Mouse (Mus musculus): ENCODE measurements around the gene Bub1b. TPM values are rescaled to one million over a fixed set of nuclear protein-coding genes. Genes with fewer than 3 reads are reported as not detected.
"Not testable (repeated sequence)": the region's sequence is repeated elsewhere in the genome, so short reads cannot be mapped to it uniquely, and the experiment has no call there.

The Bub1b gene
- total RNA-seq, 2 experiments from 2014 or later: 42.7 to 126 TPM

DNA sequence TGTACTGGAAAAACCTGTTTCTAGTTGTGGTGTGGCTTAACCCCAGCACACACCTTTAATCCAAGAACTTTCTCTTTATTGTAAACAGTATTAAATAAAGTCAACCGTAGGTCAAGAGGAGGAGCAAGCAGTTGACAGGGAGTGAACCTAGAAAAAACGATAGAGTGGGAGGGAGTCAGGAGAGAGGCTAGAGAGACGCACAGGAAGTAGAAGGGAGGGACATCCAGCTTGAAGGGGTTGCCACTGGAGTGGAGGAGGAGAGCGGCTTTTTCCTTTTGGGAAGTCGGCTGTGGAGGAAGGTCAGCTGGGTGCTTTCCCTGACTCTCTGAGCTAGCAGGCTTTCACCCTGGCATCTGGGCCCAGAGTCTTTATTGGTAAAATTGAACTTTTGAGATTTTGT lies 9.0 kb downstream of the Bub1b start:
- ATAC-seq (replicated peaks; ENCODE audit: poor library complexity): no peak

DNA sequence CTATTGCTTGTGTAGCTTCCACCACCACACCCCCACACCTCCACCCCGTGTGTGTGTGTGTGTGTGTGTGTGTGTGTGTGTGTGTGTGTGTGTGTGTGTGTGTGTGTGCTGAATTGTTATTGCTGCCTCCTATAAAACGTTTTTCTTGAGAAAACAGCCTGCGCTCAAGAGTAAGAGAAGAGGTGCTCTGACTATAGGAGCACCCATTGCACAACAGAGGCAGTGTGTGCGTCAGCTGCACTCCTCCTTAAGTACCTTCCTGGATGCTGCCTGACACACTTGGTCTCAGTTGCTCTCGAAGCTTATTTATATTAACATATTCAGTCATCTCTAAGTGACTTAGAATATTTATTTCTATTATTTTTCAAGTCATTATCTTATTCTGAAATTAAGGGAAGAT lies 20.0 kb downstream of the Bub1b start:
- ATAC-seq (replicated peaks; ENCODE audit: poor library complexity): no peak

DNA sequence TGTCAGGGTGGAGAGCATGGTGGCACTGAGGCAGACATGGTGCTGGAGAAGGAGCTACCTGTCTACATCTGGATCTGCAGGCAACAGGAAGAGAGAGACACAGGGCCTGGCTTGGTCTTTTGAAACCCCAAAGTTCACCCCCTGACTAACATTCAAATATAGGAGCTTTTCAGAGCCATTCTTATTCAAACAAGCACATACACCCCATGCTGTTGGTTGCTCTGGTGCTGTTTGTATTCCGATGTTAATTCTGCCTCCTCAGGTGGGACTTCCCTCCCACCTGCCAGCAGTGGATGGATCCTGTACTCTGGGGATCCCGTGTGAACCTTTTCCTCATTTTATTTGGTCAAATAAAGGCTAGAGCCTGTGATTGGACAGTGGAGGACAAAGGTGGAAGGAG lies 22.1 kb downstream of the Bub1b start:
- no peak for ATAC-seq (replicated peaks; ENCODE audit: poor library complexity)

DNA sequence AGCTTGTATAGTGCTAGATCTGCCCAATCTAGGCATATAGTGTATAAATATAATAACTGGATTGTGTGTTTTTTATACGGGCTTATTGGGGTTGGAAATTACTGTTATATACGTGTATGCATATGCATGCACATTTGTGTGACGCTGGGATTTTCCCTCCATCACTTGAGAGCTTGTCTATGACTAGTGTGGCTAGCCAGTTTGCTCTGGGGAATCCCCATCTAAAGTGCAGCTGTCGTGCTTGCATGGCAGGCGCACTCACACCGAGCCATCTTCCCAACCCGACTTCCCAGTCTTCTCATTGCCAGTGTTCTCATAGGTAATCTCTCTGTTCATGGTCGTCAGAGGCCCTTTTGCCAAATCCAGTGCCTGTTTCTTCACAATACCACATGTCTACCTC lies 22.6 kb downstream of the Bub1b start:
- no peak for ATAC-seq (replicated peaks; ENCODE audit: poor library complexity)

DNA sequence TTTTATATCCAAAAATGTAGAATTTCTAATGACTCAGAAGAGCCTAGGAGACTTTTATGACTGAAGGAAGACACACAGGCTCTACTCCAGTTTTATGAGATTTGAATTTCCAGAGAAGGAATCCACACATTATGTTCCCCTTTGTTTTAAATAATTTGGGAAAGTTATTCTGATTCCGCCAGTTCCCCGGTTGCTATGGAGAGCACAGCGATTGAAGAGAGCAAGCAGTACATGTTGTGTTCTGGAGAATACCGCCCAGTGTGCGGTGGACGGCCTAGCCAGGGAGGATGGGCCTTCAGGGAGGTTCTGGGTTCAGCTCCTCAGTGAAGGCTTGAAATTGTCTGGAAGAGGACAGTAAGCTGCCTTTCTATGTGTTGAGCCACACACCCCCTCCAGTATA lies 31.3 kb downstream of the Bub1b start:
- ATAC-seq (replicated peaks; ENCODE audit: poor library complexity): no peak

DNA sequence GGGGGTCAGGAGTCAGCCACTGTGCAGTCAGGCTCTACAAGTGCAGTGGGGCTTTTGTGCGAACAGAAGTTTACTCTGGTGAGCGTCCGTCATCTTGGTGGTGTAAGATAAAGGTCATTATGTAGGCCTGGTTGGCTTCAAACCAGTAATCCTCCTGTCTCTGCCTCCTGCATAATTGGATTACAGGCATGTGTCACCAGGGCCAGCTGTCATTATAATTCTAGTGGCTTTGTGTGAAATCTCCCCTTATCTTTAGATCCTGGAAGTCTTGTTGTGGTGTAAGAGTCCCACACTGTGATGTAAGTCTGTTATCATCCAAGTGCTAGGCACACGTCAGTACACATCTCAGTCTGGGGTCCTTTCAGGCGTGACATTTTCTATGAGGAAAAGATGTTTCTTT lies 35.4 kb downstream of the Bub1b start:
- ATAC-seq (replicated peaks; ENCODE audit: poor library complexity): no peak

DNA sequence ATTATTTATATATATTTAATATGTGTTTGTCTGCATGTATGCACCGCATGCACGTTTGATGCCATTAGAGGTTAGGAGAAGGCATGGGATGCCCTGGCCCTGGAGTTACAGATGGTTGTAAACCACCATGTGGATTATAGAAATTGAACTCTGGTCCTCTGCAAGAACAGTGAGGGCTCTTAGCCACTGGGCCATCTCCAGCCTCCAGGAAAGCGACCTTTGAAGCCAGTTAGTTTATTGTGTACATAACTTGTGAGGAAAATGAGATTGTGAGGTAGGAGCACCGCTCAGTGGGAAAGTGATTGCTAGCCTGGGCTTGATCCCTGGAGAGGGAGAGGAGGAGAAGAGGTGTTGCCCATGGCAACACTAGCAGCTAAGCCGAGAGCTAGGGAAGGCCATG lies 39.2 kb downstream of the Bub1b start:
- ATAC-seq (replicated peaks; ENCODE audit: poor library complexity): no peak

DNA sequence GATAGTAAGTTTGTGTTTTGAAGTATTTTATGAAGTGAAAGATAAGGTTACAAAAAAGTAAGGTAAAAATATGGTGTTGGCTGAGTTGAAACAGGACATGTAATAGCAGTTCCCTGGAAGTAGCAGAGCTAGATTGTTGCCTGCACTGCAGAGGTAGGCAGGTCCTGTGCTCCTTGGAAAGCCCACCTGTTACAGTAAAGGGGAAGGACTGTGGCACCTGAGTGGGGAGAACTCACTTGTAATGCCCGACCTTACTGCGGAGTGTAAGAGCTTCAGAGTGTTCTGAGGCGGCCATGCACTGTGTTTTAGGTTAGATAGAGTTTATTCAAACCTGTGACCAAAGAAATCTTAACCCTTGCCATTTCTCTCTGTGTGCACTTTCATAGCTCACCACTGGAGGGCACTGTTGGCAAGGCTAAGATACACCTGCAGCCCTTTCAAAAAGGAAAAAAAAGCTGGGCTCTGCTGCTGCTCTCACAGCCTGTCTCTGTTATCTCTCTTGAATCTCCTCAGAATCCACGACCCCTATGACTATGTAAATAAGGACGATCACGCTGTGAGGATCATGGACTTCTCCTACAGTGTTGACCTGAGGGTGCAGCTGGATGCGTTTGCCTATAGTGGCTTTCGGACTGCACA lies 40.0 kb downstream of the Bub1b start:
- peak; percentile 97 for ATAC-seq (replicated peaks; ENCODE audit: poor library complexity)

DNA sequence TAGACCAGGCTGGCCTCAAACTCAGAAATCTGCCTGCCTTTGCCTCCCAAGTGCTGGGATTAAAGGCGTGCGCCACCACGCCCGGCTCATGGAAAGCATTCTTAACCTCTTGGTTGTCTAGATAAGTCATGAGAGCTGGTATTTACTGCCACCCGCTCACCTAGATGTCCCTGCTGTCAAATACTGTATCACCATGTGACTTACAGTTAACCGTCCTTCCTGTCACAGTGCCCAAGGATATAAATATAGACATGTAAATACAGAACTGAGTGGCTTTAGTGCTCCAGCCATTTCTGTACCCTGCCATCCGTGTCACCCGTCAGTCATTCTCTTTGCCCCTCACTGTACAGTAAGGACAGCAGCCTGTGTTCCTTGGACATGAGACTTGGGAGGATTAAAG lies 40.7 kb downstream of the Bub1b start:
- ATAC-seq (replicated peaks; ENCODE audit: poor library complexity): no peak

DNA sequence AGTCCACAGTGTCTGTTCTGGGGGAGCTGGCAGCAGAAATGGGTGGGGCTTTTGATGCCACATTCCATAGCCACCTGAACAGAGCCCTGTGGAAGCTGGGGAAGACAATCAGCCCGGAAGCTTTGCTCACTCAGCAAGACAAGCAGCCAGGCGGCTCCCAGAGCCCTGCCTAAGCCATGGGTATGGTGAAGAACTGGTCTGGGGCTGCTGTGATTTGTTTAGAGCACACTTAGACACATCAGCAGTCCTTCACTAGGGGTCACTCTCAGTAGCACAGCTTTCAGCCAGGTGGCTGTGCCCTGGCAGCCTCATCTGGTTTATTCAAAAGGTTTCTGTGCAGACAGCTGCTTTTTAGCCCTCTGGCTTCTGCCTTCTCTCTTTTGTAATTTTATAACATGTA lies 43.1 kb downstream of the Bub1b start:
- ATAC-seq (replicated peaks; ENCODE audit: poor library complexity): no peak

DNA sequence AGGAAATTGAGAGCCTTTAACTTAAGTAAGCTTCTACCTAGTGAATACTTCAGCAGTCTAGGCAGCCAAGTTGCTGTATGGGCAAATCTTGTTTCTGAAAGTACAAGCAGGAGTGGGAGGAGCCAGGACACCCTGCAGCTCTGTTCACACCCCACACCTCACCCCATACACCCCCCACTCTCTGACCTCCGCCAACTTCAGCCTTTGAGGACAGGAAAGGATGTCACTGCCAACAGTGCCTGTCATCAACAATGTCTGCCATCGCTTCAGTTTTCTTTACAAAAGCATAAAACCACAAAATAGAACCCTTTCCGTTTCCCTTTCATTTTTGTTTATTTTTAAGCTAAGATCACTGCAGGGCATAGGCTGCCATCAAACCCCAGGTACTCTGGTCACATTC lies 44.4 kb downstream of the Bub1b start:
- ATAC-seq (replicated peaks; ENCODE audit: poor library complexity): 0 out of 2 replicates have a peak, but pooled peaks have one; percentile 10

DNA sequence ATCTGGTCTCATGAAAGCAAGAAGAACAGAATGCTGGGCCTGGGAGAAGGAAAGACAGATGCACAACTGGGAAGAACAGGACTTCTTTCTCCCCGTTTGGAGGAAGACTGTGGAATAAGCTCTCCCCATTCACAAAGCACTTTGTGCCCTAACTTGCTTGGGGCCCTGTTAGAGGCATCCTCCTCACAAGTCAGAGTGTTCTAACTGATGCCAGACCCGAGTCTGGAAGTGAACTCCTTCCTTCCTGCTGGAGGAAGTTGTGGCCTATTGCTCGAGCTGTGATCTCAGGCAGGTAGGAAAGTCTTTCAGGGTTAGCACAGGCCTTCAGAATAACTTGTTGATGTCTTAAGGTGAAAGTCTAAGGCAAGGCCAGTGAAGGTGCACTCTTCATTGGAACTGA lies 44.9 kb downstream of the Bub1b start:
- no peak for ATAC-seq (replicated peaks; ENCODE audit: poor library complexity)

DNA sequence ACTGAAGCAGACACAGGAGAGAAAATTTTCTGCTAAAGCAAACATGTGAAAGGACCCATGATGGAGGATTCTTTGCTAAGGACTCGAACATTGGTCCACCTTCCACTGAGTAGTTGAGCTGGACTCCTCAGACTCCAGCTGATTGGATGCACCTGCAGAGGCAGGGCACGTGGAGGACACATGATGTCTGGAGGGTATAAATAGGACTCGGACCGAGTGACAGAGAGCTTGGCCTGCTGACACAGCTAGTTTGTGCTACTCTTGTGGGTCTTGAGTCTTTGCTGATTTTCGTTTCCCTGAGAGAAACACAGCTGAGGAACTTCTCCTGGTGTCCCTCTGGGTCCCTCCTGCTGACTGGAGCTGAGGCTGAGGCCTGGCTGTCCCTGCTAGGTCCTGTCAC lies 48.7 kb downstream of the Bub1b start:
- no peak for ATAC-seq (replicated peaks; ENCODE audit: poor library complexity)

DNA sequence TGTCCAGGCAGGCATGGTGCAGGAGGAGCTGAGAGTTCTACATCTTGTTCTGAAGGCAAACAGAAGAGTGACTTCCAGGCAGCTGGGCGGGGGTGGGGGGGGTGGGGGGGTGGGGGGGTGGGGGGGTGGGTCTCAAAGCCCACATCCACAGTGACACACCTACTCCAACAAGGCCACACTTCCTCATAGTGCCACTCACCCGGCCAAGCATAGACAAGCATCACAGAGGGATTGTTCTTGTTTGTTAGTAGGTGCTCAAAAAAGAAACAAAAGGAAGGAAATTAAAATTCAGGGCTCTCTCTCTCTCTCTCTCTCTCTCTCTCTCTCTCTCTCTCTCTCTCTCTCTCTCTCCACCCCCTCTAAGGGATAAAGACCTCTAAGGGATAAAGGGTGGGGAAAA lies 52.7 kb downstream of the Bub1b start:
- ATAC-seq (replicated peaks; ENCODE audit: poor library complexity): not testable (repeated sequence)

DNA sequence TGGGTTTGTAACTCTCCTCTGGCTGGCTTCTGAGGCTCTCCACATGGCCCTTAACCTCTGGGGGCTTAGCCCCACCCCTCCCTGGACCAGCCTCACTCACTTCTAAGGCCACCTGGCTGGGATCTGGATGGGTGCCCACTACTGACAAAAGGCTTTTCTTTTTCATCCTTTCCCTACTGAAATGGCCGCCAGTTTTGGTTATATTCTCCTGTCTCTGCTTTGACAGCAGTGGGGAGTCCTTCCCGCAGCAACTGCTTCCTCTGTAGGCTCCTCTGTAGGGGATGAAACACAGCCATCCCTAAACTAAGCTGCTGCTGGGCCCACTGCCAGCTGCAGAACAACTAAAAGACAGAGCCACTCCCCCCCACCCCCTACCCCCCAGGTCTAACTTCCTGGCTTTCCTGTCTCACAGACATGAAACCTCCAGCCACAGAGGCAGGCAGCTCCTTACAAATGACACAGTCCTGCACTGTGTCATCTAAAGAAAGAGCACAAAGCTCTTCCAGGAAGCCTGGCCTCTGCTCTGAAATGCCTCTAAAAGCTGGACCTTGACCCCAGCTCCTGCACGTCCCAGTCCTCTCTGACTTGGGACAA lies 58.8 kb downstream of the Bub1b start:
- no peak for ATAC-seq (replicated peaks; ENCODE audit: poor library complexity)

DNA sequence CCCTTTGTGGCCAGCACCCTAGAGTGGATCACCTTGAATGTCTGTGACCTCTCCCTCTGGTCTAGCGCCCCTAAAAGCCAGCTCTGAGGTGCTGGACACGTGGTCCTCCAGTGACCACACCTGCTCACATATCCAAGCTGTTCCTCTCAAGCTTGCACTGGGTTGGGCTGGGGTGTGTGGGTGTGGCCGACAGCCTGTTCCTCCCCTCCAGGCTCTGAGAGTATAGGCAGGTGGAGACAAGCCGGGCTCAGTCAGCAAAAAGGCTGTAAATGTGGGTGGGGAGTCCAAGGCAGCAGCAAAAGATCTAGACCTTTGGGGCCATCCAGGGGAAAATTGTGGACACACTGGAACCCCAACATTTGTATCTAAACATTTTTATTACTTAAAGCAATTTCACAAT lies 60.4 kb downstream of the Bub1b start:
- ATAC-seq (replicated peaks; ENCODE audit: poor library complexity): peak; percentile 56

DNA sequence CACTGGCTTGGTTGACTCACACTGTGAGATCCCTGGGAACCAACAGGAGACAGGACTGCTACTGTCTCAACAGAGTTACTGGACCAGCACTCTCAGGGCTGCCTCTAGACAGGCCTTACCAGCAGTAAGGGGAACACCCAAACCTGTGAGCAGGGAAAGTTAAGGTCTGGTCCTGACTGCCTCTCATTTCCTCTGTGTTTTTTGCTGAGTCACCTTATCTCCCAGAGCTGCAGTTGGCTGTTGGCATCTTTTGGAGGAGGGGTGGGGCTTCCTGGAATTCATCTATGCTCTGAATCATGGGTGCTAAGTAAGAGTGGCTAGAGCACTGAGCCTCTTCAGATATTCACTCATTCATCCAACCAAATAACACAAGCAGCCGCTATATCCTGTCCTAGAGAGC lies 61.1 kb downstream of the Bub1b start:
- peak; percentile 57 for ATAC-seq (replicated peaks; ENCODE audit: poor library complexity)

DNA sequence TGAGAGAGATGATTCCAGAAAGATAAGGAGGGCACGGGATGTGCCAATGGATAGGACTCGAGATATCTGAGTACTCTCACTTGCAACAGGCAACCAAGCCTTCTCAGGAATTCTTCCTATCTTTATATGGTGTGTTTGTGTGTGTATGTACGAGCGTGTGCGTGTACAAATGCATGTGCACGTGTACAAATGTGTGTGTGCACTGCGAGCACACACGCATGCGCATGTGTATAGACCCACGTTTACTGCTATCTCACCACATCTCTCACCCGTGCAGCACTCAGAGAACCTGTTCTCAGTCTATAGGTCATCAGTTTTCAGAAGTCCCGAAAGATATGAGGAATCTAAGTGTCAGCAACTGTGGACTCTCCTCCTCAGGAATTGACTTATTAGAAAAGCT lies 61.5 kb downstream of the Bub1b start:
- 0 out of 2 replicates have a peak, but pooled peaks have one; percentile 0 for ATAC-seq (replicated peaks; ENCODE audit: poor library complexity)

DNA sequence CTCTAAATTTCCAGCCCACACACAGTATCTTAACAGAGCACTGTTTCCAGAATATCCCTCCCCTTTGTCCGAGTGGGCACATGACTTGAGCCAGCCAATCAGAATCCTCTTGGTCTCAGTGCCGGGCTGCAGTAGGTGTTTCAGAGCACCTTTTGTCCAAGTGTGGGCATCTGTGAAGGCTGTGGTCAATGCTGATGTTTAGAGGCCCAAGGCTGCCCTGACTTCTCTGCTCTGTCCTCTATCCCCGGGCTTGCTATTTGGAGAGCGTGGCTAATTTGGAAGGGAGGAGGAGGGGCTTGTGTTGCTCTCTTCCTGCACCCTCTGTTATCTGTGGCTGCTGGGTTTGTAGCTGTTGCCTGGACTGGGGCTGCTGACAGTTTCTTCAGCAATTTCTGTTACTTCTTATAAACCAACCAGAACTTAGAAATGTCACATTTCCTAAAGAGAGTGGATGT lies 62.0 kb downstream of the Bub1b start:
- peak; percentile 54 for ATAC-seq (replicated peaks; ENCODE audit: poor library complexity)

DNA sequence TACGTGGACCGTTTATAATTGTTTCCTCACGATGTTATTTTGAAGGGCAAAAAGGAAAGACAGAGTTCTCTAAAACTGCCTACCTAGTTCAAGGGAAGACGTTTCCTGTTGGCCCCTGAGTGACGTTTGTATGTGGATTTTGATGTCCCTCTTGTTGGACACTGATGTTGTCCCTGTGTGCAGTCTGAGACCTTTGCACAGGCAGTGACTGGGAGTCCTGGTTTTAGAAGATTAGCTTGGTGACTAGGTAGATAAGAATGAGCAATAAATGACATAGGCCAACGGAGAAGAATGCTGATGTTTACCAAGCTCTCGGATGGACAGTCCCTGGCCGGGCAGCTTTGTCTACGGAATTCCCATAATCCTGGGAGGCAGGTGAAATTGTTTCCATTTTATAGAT lies 63.9 kb downstream of the Bub1b start:
- no peak for ATAC-seq (replicated peaks; ENCODE audit: poor library complexity)

DNA sequence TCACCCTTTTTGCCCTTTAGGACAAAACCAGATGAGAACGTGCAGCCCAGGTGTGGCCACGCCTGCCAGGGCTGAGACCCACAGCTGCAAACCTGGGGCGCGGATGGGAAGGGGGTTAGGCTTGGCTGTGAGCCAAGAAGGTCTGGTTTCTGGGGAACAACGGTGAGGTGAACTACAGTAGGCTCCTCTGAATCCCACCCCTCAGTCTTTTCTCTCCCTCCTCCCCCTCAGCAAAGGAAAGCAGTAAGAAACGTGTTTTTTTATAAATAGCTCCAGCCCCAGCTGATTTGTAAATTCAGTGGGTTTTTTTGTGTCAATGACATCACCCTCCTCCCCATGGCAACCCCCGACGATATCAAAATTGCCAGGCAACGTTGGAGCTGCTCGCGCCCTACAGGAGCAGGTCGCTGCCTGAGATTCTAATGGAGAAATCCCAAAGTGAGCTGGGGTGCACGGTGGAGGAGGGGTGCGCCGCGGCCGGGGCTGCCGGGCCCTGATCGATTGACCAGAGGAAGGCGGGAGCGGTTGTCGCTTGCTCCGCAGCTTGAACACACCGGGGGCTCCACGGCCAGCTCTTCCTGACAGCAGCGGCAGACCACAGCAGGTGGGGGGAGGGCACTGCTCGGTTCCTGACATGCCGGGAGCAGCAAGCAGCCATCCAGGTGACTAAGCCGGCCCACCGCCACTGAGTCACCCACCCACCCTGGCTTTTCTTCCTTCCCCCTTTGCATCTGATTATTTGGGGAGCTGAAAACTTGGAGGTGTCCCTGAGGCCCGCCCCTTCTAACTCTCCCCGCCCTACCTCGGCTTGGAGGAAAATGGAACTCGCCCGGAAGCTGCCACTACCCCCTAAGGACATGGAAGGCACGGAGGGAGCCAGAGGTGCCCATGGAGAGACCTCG lies 65.1 kb downstream of the Bub1b start, which contains the start of gene Pak6:
TSS of gene Pak6 (plus strand) at position 402 of the 902 bp plus-strand sequence.
- ATAC-seq (replicated peaks; ENCODE audit: poor library complexity): peak; percentile 27
